Mouse (Mus musculus): ENCODE measurements at regions not wholly inside any gene's neighbourhood (a gene's known extent, or its start where the extent isn't known, plus 50 kb on each side); places are given as distances from the start of the nearest gene placed in this dataset.
A peak's percentile ranks its signal among the peaks of the same experiment; 100 is the strongest.

DNA sequence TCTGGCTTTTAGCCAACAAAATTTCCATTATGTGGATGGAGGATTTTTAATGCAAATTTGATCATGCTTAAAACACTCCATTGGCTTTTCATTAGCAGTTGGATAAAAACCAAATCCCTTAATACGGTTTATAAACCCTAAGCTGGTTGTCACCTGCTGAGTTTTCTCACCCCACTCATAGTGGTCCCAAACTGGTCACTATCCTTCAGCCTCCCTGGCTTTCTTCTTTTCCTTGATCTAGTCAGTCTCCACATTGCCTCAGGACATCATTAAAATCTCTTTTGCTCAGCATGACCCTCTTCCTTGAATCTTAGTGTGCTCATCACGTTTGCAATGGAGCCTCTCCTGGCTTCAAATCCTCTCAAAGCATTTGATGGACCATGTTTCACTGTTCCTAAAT, 340.9 kb upstream of the Cntn3 start:
- no peak for DNase-seq (ENCODE audit: low read depth, low spot score)

- no peak for DNase-seq (ENCODE audit: low read depth, low spot score)
Measured at GRCm38 (mm10) chr6:102903960-102904359, 331.1 kb upstream of the Cntn3 start.

DNA sequence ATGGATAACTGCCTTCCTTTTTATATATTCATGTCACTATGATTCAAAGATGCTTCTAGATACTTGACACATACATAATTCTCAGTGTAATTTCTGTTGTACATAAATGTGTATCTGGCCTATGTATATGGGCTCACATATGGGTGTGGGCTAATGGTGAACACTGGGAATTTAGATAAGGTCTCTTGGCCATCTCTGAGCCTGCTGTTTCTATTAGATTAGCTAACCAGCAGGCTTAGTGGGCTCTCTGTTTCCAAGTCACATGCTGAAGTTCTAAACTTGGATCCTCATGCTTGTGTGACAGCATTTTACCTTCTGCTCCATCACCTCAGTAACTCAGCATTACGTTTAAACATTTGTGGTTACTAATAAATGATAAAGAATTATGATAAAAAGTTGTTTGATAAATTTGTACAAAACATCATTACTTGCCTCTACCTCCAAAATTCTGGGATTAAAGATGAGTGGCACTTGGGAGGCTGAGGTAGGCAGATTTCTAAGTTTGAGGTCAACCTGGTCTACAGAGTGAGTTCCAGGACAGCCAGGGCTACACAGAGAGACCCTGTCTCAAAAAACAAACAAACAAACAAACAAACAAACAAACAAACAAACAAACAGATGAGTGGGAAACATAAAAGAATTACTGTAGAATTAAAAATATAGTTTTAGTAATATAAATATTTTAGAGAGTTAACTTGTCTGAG, 327.7 kb upstream of the Cntn3 start:
- no peak for DNase-seq (ENCODE audit: low read depth, low spot score)

DNA sequence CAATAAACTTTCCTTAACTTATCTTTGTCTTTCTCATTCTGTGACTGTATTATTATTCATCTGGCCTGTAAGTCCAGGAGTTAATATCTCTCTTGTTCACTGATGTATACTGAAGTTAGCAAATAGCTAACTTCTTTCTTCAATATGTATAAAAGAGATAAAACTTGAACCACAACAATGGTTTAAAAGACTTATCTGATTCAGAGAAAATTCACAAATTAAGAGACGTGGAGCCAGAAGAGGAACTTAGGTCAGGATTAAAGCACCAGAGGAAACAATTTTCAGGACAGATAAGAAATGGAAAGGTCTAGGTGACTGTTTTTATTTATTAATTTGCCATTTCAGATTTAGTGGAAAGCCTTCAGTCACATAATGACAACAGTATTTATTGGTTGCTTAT, 295.5 kb upstream of the Cntn3 start:
- no peak for DNase-seq (ENCODE audit: low read depth, low spot score)

- no peak for DNase-seq (ENCODE audit: low read depth, low spot score)
Measured at GRCm38 (mm10) chr6:102844507-102844906, 271.6 kb upstream of the Cntn3 start.

DNA sequence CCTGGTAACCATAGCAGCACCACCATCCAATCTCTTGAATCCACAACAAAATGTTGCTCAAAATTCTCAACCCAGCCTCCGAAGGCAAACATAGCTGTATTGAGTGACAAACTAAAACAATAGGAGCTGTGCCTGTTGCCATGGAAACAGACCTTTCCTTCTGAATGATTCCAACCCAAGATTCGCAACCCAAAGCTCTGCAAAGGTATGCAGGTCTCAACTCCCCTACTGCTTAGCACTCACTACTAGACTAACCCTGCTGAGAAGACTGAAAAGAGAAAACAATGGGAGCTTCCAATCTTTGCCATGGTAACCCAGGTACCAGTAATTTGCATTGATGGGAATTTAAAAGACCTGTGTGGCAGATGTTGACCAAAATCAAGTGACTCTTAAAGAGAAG, 260.2 kb upstream of the Cntn3 start:
- DNase-seq (ENCODE audit: low read depth, low spot score) = peak; percentile 26
